Mouse (Mus musculus): Measurements from ENCODE around the gene Actr1a.

- TF ChIP-seq CTCF (IDR thresholded peaks at IDR 0.05; ENCODE audit: borderline replicate concordance, insufficient read depth, low read depth, low read length): no peak
- no peak for TF ChIP-seq POLR2A (IDR thresholded peaks at IDR 0.05; ENCODE audit: borderline replicate concordance, insufficient read depth, low read length)
Measured at GRCm38 (mm10) chr19:46338942-46339286, 56.6 kb downstream of the Actr1a start.

All from cerebellum, adult 2 months (tissue).